Comparison of ENCODE assay signal across 8 mouse cellular contexts in genomic region chr1:36072588-36073556, GRCm38 (mm10). TPM values are rescaled to one million over a fixed set of nuclear protein-coding genes. Genes with fewer than 3 reads are reported as not detected.
A peak's percentile ranks its signal among the peaks of the same experiment; 100 is the strongest.
DNase-seq lines count a peak whose midpoint lies in the region; ATAC-seq and TF ChIP-seq lines count a peak whose summit lies in the region.

No protein-coding gene starts in this region.

- H3K4me3 ChIP-seq in midbrain, postnatal 0 days (ENCODE audit: low read depth, low read length): peak overlapping the region; percentile 86

- H3K4me1 ChIP-seq in midbrain, postnatal 0 days (ENCODE audit: insufficient read depth, low read length): peaks cover 32% of the 10 kb centered on the region

- ATAC-seq in midbrain, postnatal 0 days (ENCODE audit: low FRiP score): no peak

- no peak overlapping the region for H3K27ac ChIP-seq in midbrain, postnatal 0 days (ENCODE audit: low read depth, low read length)

- H3K9ac ChIP-seq in midbrain, postnatal 0 days (replicated peaks; ENCODE audit: low read length, poor library complexity, severe bottlenecking): 0 out of 2 replicates have a peak overlapping the region, but pooled peaks have one; percentile 25

- H3K9me3 ChIP-seq in midbrain, postnatal 0 days (ENCODE audit: low read length): no peaks in the 10 kb centered on the region

- peaks cover 7% of the 10 kb centered on the region; the same call in 1 of the 2 replicates for H3K36me3 ChIP-seq in midbrain, postnatal 0 days (ENCODE audit: insufficient read depth, low read length)

- H3K4me2 ChIP-seq in midbrain, postnatal 0 days (ENCODE audit: low read depth, low read length, poor library complexity, severe bottlenecking): peak overlapping the region; percentile 95

- no peaks in the 10 kb centered on the region for H3K27me3 ChIP-seq in midbrain, postnatal 0 days (ENCODE audit: insufficient read depth, low read length)

- TF ChIP-seq CTCF in midbrain, postnatal 0 days (IDR thresholded peaks at IDR 0.05): no peak

- peak; percentile 49 for DNase-seq in kidney, adult 11 months
- DNase-seq in kidney, postnatal 14 days: no peak
- DNase-seq in adrenal gland, postnatal 14 days: peak; percentile 80
- peak; percentile 37 for DNase-seq in induced T-regulatory cell, adult 2 months (ENCODE audit: low read depth)
- DNase-seq in midbrain, postnatal 0 days (ENCODE audit: low spot score): no peak
- DNase-seq in ovary, postnatal 10 days (ENCODE audit: low spot score): no peak
- DNase-seq in urinary bladder, postnatal 4 days (ENCODE audit: low spot score in 2 of 2): no peak
- DNase-seq in thymus, postnatal 4 days: no peak

- WGBS in midbrain, postnatal 0 days: 54% methylated on average over 11 of the region's 11 CpGs

RNA-seq across cellular contexts. Expression of gene Hs6st1, which starts 4.7 kb away (rescaled TPM):
- 71.6 and 89.0 TPM in 2 replicates for total RNA-seq in adrenal gland, postnatal 14 days (2021)
- total RNA-seq in midbrain, postnatal 0 days (2014; rRNA removed): 89.8 and 104 TPM in 2 replicates
- 17.3 and 17.4 TPM in 2 replicates for polyA plus RNA-seq in midbrain, postnatal 0 days (2015; fragmentation: Nextera tagmentation; extraction: Ambion mirVana)

Comparison
In these comparisons a context has a peak if more than half of its experiments do, and no peak if none do; other contexts are left out.
1. DNase-seq: peak in kidney, adult 11 months (single experiment), adrenal gland, postnatal 14 days (single experiment) and induced T-regulatory cell, adult 2 months (single experiment); none in kidney, postnatal 14 days (single experiment), midbrain, postnatal 0 days (single experiment), ovary, postnatal 10 days (single experiment), urinary bladder, postnatal 4 days (0 of 2) and thymus, postnatal 4 days (single experiment).